Mouse (Mus musculus) cortical plate, adult 2 months (tissue): ENCODE measurements around the gene Gm19345. TPM values are rescaled to one million over a fixed set of nuclear protein-coding genes. Genes with fewer than 3 reads are reported as not detected.

Source experiments
- H3K27ac ChIP-seq: fragments of 200-500 bp; 2 replicates; pipeline ENCODE4 v1.5.1; 2012; ENCODE audit warnings: low read length, control low read depth, inconsistent platforms; ENCODE audit not compliant: insufficient read depth
- H3K4me1 ChIP-seq: fragments of 200-500 bp; 2 replicates; pipeline ENCODE4 v1.6.1; 2011; ENCODE audit warnings: low read length; ENCODE audit not compliant: control insufficient read depth, insufficient read depth
- H3K4me3 ChIP-seq: fragments of 200-500 bp; 2 replicates; pipeline ENCODE4 v1.5.1; 2011; ENCODE audit warnings: mild to moderate bottlenecking, low read length, control low read depth; ENCODE audit not compliant: insufficient read depth
- CTCF ChIP-seq: fragments of 200-500 bp; IDR thresholded peaks from 2 replicates; pipeline ENCODE4 v1.5.1; 2011; ENCODE audit warnings: mild to moderate bottlenecking, control low read depth, low read length; ENCODE audit not compliant: insufficient read depth; ENCODE audit errors: extremely low read depth
- POLR2A ChIP-seq: fragments of 200-500 bp; IDR thresholded peaks from 2 replicates; pipeline ENCODE4 v1.6.1; 2011; ENCODE audit warnings: mild to moderate bottlenecking, low read length, control low read depth; ENCODE audit not compliant: insufficient read depth; ENCODE audit errors: extremely low read depth
- polyA plus RNA-seq: library from polyadenylated mRNA; depleted of rRNA; stranded (reverse); fragments of >200 nt; gene quantifications from 2 replicates; pipeline ENCODE4 v1.2.3, GENCODE M21; 2012

Gene Gm19345
- polyA plus RNA-seq, 1 experiment = 3.9 TPM

GRCm38 (mm10) chr7:19826756-19827155, 25.0 kb upstream of the Gm19345 start:
- no peak overlapping the region for H3K27ac ChIP-seq
- no peak overlapping the region for H3K4me3 ChIP-seq
- TF ChIP-seq POLR2A (no peak), CTCF (no peak)
- H3K4me1 ChIP-seq = no peaks in the 10 kb centered on the region

- Histone ChIP-seq H3K4me3 (no peak overlapping the region), H3K27ac (no peak overlapping the region), H3K4me1 (no peaks in the 10 kb centered on the region)
- TF ChIP-seq POLR2A (no peak), CTCF (no peak)
Observed at GRCm38 (mm10) chr7:19829694-19830093, 22.1 kb upstream of the Gm19345 start.

- no peak for TF ChIP-seq POLR2A
- TF ChIP-seq CTCF = no peak
- Histone ChIP-seq H3K4me3 (no peak overlapping the region), H3K4me1 (no peaks in the 10 kb centered on the region), H3K27ac (no peak overlapping the region)
Observed at GRCm38 (mm10) chr7:19830682-19831156, 21.1 kb upstream of the Gm19345 start.

GRCm38 (mm10) chr7:19831837-19832236, 20.0 kb upstream of the Gm19345 start:
- TF ChIP-seq CTCF (no peak), POLR2A (no peak)
- Histone ChIP-seq H3K4me3 (no peak overlapping the region), H3K27ac (no peak overlapping the region), H3K4me1 (no peaks in the 10 kb centered on the region)

- no peak overlapping the region for H3K27ac ChIP-seq
- H3K4me1 ChIP-seq = no peaks in the 10 kb centered on the region
- H3K4me3 ChIP-seq = no peak overlapping the region
- TF ChIP-seq CTCF (no peak), POLR2A (no peak)
Observed at GRCm38 (mm10) chr7:19834055-19834454, 17.7 kb upstream of the Gm19345 start.

GRCm38 (mm10) chr7:19836843-19837242, 15.0 kb upstream of the Gm19345 start:
- Histone ChIP-seq H3K4me3 (no peak overlapping the region), H3K4me1 (no peaks in the 10 kb centered on the region), H3K27ac (no peak overlapping the region)
- no peak for TF ChIP-seq POLR2A
- no peak for TF ChIP-seq CTCF

- H3K4me1 ChIP-seq = no peaks in the 10 kb centered on the region
- no peak overlapping the region for H3K27ac ChIP-seq
- TF ChIP-seq CTCF (no peak), POLR2A (no peak)
Observed at GRCm38 (mm10) chr7:19840371-19840770, 11.4 kb upstream of the Gm19345 start.

GRCm38 (mm10) chr7:19840936-19841335, 10.9 kb upstream of the Gm19345 start:
- H3K4me3 ChIP-seq = no peak overlapping the region
- H3K27ac ChIP-seq = no peak overlapping the region
- no peaks in the 10 kb centered on the region for H3K4me1 ChIP-seq
- TF ChIP-seq CTCF (no peak), POLR2A (no peak)

More at GRCm38 (mm10) chr7:19840371-19840770, 11.4 kb upstream of the Gm19345 start:
- H3K4me3 ChIP-seq = no peak overlapping the region

GRCm38 (mm10) chr7:19841686-19842413, 10.0 kb upstream of the Gm19345 start:
- TF ChIP-seq CTCF (no peak), POLR2A (no peak)
- H3K4me3 ChIP-seq = no peak overlapping the region
- no peaks in the 10 kb centered on the region for H3K4me1 ChIP-seq
- H3K27ac ChIP-seq = no peak overlapping the region

GRCm38 (mm10) chr7:19842885-19843504, 8.8 kb upstream of the Gm19345 start:
- no peak overlapping the region for H3K27ac ChIP-seq

More at GRCm38 (mm10) chr7:19842885-19843504, 8.8 kb upstream of the Gm19345 start:
- TF ChIP-seq POLR2A (no peak), CTCF (no peak)
- Histone ChIP-seq H3K4me3 (no peak overlapping the region), H3K4me1 (no peaks in the 10 kb centered on the region)
